Mouse (Mus musculus) adrenal gland, adult 2 months (tissue): ENCODE measurements around the gene Nemp1. TPM values are rescaled to one million over a fixed set of nuclear protein-coding genes. Genes with fewer than 3 reads are reported as not detected.

Experiments
- DNase-seq: peaks from one replicate; pipeline ENCODE4 v3.0.0; 2021
- long read RNA-seq: library from polyadenylated mRNA; stranded (forward); transcript quantifications from one replicate; pipeline ENCODE4 v2.0.0, GENCODE M21; 2021
- polyA plus RNA-seq: library from polyadenylated mRNA; depleted of rRNA; stranded (reverse); fragments of >200 nt; gene quantifications from 2 replicates; pipeline ENCODE4 v1.2.3, GENCODE M21; 2012; rRNA removed
- total RNA-seq, 2 experiments: library from RNA; stranded (reverse); gene quantifications; 2 replicates each; pipeline ENCODE4 v1.2.3; 2021

Nemp1 gene
- total RNA-seq (1 to 10 TPM; 4.6 to 9.1 TPM), polyA plus RNA-seq (1.5 and 2.6 TPM in 2 replicates)
- long read RNA-seq, full-length matches to known transcripts = 3 of 4 reads
- long read RNA-seq, partial matches to known transcripts = 0 of 4 reads
- long read RNA-seq, other reads (novel, unspliced or antisense) = 1 of 4 reads

DNA sequence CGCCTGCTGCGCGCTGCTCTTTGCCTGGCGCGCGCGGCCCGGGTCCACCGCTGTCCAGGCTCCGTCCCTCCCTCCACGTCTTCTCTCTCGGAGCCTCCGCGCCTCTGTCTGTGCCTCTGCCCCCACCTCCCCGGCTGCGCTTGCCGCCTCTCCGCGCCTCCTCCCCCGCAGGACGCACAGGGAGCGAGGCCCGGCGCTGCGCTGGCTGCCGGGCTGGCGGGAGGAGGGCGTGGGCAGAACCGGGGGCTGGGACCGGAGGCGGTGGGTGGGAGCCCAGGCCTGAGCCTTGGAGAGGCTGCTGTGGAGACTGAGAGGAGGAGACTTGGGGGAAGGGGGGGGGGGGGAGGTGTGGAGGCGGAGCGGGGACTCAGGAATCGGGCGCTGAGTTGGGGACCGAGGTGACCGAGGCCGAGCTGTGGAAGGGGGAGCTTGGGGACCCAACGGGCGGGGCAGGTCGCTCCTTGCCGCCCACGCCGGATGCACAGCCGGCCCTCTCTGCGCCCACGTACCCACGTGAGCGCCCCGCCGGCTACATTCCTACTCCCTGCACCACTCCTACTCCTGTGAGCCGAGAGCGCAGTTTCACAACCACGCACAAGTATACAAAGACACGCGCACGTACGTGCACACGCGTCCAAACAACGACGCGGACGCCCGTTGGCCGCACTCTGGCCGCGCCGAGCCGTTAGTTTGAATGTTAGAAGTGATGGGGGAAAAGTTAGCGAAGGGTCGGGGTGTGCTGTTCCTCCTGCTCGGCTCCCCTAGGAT, at the start of gene Nemp1:
Gene Nemp1, plus strand, starts transcription at position 401 of the 768 bp plus-strand sequence.
- DNase-seq = peak; percentile 97

- DNase-seq = no peak
Observed at GRCm38 (mm10) chr10:127617294-127617693, 49.4 kb upstream of the Nemp1 start.

DNA sequence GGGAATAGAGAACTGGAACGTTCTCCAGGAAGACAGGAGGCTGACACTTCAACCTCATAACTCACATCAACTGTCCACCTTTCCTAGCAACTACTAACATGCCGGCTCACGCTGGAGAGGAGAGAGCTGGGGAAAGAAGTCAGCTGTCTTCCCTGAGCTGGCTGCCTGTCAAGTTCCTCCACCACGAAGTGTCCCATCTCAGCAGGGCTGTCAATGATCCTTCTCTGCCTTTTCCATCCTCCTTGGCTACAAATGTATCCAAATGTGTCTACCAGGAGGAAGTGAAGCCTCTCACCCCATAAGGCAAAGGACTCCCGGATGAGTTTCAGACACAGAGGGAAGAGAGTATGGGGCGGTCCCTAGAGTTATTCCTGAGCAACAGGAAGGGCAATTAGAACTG, 48.5 kb upstream of the Nemp1 start:
- no peak for DNase-seq

GRCm38 (mm10) chr10:127619119-127619721, 47.5 kb upstream of the Nemp1 start:
- DNase-seq = no peak

DNA sequence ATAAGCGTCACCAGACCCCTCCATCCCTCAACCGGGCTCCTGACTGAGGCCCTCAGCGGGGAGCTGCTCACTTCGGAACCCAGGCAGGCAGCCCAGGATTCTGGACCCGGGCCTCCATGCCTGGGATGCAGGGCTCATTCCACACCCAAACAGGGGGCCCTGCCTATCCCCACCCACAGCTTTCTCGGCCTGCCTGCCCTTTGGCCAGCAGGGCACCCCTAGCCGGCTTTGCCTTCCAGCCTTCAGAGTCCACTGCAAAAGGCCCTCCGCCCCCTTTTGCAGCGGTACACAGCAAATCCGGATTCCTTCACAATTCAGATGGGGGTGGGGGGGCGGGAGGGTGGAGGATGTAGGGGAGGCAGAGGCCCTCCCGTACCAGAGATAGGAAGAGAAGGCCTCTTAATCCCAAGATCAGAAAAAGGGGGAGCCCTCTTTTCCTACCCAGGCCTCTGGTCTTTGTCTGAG, 46.7 kb upstream of the Nemp1 start:
- DNase-seq = peak; percentile 54

DNA sequence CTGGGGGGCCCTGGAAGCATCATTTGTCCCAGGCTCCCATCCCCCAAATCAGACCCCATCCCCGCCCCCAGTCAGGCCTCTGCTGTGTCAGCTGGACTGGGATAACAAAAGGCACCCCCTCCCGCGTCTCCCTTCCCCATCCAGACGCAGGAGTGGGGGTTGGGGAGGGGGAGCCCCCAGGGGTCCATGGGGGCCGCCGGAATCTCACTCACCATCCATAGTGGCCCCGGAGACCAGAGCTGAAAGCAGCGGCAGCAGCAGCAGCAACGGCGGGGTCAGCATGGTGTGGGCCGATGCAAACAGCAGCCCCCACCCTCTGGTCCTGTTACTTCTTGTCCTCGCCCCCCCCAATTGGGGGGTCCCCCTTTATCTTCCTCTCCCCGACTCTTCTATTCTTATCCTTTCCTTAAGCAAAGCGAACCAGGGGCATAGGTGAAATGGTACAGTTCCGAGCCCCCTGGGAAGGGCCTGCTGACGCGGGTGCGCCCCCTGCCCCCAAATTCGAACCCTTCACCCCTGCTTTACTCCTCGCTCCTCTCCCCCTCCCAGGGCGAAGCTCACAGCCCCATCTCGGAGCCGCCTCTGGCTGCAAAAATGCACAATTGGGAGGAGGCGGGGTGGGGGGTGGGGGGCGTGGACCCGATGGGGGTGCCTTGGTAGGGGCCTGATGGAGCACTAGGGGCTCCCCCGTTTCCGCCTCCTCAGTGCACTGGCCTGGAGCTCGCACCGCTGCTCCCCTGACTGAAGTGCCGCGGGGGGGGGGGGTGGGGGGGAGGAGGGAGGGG, 46.1 kb upstream of the Nemp1 start, which contains the start of gene Lrp1:
Gene Lrp1, minus strand, starts transcription at position 743 of the 785 bp plus-strand sequence.
- peak; percentile 65 for DNase-seq

DNA sequence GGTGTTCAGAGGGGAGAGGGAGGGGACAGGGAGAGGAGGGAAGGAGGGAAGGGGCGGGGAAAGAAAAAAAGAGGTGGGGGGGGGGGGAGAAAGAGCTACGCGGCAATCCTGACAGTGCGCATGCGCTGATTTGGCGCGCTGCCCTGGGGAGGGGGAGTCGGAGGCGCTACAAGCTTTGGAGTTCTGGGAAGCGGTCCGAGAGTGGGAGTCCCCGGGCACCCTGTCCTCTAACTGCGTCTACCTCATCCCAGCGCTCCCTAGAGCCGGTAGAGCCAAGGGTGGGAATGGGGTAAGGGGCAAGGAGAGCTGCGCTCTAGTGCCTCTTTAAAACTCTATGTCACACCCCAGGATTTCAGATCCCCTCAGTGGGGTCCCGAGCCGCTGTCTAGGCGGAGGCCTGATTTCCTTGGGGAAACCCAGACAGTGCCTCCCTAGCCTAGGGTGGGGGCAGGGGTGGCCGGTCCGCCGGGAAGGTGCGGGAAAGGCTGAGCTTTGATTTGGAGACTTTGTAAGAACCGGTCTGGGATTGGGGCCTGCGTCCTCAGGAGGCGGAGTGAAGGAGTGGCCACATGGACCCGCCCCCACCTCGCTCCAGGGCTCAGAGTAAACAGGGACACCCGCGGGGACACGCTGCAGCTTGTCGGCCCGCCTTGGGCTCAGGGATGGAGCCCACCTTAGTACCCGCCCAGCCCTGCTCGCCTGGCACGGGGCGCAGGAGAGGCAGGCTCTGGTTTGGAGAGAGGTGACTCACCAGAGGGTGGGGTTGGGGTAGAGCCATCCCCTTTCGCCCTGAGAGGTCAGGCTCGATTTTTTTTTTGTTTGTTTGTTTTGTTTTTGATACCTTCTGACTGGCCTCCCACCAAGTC, 45.3 kb upstream of the Nemp1 start:
- DNase-seq = peak; percentile 96

DNA sequence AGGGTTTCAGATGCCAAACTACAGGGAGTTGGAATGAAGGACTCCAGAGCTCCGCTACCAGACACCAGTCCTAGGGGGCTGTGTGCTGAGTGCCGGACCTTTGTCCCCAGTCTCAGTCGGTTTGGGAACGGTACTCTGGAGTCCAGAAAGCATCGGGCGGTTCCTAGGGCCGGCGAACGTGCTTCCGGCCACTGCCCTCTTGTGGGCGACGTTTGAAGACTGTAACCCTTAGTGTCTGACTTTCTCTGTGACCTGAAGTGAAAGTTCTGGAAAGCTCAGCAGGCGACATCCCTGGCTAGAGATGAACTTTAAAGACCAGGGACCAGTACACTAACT, 44.7 kb upstream of the Nemp1 start:
- peak; percentile 89 for DNase-seq

DNA sequence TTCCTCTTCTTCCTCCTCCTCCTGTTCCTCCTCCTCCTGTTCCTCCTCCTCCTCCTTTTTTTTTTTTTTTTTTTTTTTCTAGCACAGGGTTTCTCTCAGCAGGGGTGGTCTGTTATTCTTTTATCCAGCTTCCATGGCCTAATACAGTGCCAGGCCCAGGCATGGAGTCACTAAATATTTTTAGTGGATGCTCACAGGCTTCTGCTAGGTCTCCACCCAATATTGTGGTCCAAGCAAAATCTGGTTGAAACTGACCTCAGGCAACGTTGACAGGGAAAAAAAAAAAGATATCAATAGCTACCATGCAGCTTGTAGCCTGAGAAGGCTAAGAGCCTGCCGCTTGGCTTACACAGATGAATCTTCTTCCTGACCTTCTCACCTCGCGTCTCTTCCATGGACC, 44.0 kb upstream of the Nemp1 start:
- DNase-seq = no peak

GRCm38 (mm10) chr10:127623439-127624216, 43.1 kb upstream of the Nemp1 start:
- DNase-seq = no peak

DNA sequence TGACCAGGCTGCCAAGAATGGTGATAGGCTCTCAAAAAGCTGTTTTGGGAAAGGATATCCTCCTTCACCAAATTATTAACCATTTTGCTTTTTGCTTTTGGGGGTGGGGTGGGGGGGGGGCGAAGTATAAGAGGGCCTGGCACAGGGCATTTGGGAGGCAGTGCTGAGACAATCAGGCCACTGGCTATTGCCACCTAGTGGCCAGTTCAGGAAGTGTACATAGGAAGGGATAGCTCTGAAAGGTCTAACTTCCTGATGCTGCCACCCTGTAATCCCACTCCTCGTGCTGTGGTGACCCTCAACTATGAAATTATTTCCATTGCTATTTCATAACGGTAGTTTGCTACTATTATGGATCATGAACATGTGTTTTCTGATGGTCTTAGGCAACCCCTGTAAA, 40.3 kb upstream of the Nemp1 start:
- DNase-seq = no peak

- no peak for DNase-seq
Observed at GRCm38 (mm10) chr10:127631261-127632214, 35.2 kb upstream of the Nemp1 start.

- DNase-seq = no peak
Observed at GRCm38 (mm10) chr10:127632668-127633271, 33.9 kb upstream of the Nemp1 start.

- DNase-seq = no peak
Observed at GRCm38 (mm10) chr10:127640421-127640820, 26.3 kb upstream of the Nemp1 start.

- DNase-seq = peak; percentile 92
Observed at GRCm38 (mm10) chr10:127641861-127642771, 24.6 kb upstream of the Nemp1 start.

GRCm38 (mm10) chr10:127642772-127643552, 23.7 kb upstream of the Nemp1 start, which contains the start of gene Stat6:
TSS of gene Stat6 (plus strand) at chr10:127642986.
- peak; percentile 90 for DNase-seq
